Mouse (Mus musculus) T-helper 17 cell (primary cell): ENCODE data around the gene Ttc22.

Experiments used
- in situ Hi-C, 2 experiments: fragments of 300-600 bp; cut with MboI, MseI; formaldehyde crosslinking; loops; 1 replicate in 1 of 2; 2 replicates in 1 of 2; pipeline ENCODE4 v1.15.1; 2025; ENCODE audit warnings: high pct_unique_total_duplicates in 2 of 2

The Ttc22 gene

DNA sequence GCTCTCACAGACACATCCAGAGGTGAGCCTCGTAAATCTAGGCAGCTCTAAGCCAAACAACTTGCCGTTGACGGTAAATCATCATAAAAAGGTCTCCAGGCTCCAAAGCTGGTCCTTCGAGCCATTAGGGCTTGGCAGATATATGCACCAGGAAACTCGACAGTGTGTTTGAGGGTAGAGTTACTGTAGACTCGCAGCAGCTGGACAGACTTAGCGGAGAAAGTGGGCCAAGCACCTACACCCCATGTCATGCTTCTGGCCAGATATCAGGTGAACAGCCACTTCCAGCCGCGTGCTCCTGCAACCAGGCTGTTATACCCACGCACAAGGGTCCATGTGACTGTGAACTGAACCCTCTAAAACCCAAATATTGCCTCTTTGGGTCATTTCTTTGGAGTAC lies 33.4 kb downstream of the Ttc22 start:
- in situ Hi-C loops, result no loop called here

DNA sequence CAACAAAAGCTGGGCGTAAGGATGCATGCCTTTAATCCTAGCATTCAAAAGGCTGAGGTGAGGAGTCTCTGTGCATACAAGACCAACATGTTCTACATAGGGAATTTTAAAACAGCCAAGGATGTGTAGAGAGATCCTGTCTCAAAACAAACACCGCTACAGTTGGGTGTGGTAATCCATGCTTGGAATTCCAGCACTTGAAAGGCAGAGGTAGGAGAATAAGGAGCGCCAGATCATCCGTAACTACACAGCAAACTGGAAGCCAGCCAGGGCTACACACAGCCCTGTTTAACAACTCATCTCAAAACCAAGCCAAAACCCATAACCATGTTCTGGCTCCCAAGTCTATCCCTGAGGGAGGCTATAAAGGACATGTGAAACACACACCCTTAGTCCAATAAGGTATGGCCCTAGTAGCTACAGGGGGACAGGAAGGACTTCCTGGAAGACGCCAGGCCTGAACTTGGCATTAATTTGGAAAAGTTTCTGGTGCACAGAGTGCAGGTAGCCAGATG lies 41.8 kb downstream of the Ttc22 start:
- in situ Hi-C loops, result no loop called here

DNA sequence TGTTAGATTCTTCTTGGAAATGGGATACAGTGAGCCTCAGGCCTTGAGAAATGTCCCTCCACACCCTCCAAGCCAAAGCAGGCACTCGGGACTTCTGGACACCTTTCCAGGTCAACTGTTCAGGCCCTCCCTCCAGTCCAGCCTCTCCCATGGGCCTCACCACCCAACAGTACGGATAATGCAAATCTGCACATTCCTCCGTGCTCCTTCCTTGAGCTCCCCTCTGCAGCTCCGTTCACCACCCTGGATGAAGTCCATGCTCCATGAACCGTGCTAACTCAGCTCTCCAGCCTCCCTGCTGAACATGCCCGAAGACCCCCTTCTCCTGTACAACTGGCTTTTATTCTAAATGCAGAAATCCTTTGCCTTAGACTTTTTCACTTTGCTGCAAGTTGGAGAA lies 42.5 kb downstream of the Ttc22 start:
- in situ Hi-C loops, result no loop called here

DNA sequence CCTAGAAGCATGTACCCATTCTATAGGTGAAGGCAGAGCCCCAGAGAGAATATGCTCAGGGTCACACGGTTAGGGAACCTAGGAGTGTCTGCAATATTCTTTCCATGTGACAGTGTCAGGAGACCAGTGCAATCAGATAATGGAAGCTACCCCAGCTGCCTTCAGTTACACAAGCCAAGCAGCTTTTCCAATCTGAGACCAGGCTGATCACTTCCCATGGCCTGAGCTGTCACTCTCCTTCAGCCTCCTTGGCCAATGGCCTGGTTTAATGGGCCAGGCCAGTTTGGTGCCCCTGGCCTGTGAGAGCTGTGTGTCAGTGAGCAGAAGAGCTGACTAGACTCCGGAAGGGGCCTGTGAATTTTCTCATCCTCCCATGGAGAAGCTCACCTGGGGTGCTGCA lies 43.0 kb downstream of the Ttc22 start:
- in situ Hi-C loops, result no loop called here

DNA sequence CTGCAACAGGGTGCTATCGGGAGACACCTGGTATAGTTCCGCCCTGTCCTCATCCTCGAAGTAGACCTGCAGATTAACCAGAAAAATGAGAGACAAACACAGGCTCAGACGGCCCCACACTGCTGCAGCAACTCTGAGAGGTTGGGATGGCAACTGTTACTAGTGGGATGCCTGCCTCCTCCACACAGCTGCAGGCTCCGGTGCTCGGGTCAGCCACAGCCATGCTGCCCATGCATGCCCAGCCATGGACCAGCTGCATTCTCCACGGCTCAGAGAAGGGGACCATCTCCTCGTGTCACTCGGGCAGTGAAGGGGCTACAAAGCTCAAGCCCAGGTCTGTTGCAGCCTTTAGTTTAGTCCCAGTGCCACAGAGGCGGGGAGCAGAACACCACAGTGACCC lies 43.4 kb downstream of the Ttc22 start:
- in situ Hi-C loops, result no loop called here

DNA sequence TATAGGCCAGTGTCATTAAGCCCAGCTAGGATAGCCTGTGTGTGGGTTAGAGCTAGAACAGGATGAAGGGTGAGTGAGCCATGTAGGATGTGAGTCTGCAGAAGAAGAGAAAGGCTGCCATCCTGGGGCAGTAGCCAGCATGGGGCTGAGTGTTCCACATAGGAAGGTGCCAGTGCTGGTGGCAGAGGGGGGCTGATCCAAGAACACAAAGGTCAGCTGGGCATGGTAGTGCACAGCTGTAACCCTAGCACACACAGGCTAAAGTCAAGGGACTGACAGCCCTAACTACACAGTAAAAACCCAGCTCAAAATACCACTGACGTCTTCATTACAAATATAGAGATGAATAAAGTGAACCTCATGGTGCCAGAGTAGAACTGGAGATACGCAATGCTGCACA lies 44.3 kb downstream of the Ttc22 start:
- in situ Hi-C loops, result no loop called here

DNA sequence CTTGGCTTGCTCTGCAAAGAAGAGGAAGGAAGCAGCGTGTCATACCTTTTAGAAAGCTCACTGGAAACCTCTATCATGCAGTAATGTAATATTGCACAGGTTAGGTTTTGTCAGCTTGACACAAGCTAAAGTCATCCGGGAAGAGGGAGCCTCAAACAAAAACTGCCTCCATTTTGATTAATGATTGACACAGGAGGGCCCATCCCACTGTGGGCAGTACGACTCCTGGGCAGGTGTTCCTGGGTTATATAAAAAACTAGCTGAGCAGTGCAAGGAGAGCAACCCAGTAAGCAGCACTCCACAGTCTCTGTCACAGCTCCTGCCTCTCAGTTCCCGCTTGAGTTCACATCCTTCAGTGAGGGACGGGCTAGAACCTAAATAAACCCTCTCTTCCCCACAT lies 54.5 kb downstream of the Ttc22 start:
- in situ Hi-C loops, result no loop called here

DNA sequence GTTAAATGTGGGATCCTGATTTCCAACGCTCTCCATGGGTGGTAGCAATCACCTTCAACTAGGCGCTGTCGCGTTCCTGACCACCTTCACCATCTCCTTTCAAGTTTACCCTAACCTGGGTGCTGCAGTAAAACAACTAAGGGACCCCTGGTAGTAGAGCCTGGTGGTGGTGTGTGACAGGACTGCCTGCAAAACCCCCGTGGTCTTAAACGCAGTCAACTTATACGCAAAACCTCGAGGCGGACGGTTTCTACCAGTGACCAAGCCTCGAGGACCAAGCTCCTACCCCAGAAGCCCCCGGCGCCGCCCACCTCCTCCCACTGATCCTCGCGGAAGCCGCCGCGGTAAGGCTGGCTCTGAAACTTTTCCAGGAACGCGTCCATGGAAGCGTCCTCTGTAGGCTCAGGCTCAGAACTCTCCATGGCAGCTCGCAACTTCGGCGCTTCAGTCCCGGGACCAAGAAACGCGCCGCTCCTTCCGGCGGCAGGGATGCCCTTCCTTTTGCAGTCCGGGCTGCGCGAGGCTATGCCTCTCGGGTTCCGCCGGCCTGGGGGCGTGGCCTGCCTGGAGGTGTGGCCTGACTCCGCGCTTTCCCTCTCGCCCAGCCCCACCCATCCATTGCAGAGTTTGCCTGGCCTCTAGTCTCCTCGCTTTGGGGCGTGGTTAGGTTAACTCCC lies 56.3 kb downstream of the Ttc22 start, which contains the start of gene Ttc4:
Gene Ttc4, minus strand, starts transcription at position 503 of the 677 bp plus-strand sequence.
- in situ Hi-C loops, result no loop called here

DNA sequence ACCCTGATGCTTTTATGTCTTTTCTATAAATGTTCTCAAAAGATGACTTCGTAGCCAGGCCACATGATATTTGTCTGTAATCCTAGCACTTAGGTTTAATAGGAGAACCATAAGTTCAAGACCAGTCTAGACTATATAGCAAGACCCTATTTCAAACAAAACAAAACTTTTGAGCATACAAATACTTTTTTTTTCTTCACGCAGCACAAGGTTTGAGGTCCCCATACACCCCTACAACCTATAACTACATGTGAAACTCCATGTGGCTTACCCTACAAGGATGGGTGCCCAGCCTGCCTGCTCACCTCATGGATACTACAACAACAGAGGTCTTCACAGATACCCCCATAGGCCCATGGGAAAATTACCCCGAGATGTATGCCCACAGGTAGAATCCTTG lies 56.9 kb downstream of the Ttc22 start:
- in situ Hi-C loops, result no loop called here

DNA sequence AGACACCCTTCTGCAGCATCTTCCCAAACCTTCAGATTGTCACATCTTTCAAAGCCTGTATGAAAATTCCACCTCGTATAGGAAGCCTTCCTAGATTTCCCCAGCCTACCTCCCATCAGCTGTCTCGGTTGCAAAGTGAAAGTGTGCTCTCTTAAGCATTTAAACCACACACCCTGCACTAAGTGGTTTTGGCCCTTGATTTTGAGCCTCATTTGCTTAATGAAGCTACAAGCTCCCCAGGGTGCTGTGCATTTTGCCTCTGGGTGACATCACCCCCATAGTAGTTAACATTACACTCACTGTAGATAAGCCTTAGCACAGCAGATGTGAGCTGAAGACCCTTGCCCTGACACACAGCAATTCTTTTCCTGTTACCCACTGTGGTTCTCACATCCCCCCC lies 58.7 kb downstream of the Ttc22 start:
- in situ Hi-C loops, result no loop called here

DNA sequence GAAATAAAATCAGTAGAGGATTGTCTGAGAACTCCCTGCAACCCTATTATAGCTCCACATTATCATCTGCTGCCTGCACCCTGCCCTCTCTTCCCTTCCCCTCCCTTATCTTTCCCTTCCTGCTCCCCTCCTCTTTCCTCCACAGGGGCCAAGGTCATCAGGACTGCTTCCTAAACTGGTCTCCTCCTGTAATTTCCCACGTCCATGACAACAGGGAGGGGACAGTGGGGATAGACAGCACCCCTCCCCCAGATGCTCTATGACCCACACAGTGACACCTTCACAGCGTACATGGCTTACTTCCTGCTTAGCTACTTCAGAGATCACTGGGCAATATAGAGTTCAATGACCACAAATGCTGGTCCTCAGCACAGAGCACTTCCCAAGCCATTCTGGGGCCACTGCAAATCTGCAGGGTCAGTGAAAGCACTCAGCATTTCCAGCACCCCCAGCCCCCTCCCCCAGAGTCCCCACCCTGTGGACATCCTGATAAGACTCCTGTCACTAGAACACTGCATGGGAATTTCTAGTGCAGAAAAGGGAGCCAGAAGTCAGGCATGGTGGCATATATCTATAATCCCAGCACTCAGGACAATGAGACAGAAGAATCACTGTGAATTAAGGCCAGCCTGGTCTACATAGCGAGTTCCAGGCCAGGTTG lies 66.5 kb downstream of the Ttc22 start:
- in situ Hi-C loops, result no loop called here
